Mouse (Mus musculus): ENCODE measurements around the gene Olfr110.
"Not testable (repeated sequence)": the region's sequence is repeated elsewhere in the genome, so short reads cannot be mapped to it uniquely, and the experiment has no call there.

DNA sequence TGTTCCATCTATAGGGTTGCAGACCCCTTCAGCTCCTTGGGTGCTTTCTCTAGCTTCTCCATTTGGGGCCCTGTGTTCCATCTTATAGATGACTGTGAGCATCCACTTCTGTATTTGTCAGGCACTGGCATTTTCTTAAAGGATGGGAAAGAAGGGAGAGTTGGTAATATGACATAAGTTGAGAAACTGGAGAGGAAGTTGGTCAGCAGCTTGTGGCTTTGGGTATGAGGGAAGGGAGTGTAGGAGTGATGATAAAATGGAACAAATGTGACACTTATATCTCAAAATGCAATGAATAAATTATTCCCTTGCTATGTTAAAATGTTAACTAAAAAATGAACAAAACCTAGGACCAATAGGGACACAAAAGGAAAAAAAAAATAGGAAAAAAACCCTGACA is 32.3 kb downstream of the Olfr110 start:
- TF ChIP-seq CTCF (IDR thresholded peaks at IDR 0.05; ENCODE audit: control insufficient read depth, insufficient read depth, low read length); POLR2A (IDR thresholded peaks at IDR 0.05; ENCODE audit: borderline replicate concordance, control insufficient read depth, low read depth, low read length): not testable (repeated sequence)

Measured in bone marrow, adult 2 months (tissue).